Mouse (Mus musculus): ENCODE data around the gene Zmynd12. TPM values are rescaled to one million over a fixed set of nuclear protein-coding genes. Genes with fewer than 3 reads are reported as not detected.

Zmynd12 gene
- polyA plus RNA-seq, 1 experiment from 2014 or later, result not detected

- Histone ChIP-seq H3K4me1 (0 out of 2 replicates have a peak, but pooled peaks cover 9% of the 10 kb centered on the region), H3K4me2 (no peak overlapping the region), H3K36me3 (no peaks in the 10 kb centered on the region), H3K27me3 (no peaks in the 10 kb centered on the region), H3K27ac (no peak overlapping the region), H3K4me3 (no peak overlapping the region), H3K9me3 (no peaks in the 10 kb centered on the region), H3K9ac (no peak overlapping the region)
- WGBS, result 56% methylated on average over 9 of the region's 9 CpGs
- no peak for ATAC-seq (ENCODE audit: insufficient number of reproducible peaks, insufficient read depth, low FRiP score, low TSS enrichment, low read depth)
Observed at GRCm38 (mm10) chr4:119483051-119483450, 60.4 kb downstream of the Zmynd12 start.

- Histone ChIP-seq H3K9me3 (no peaks in the 10 kb centered on the region), H3K27me3 (no peaks in the 10 kb centered on the region), H3K4me1 (0 out of 2 replicates have a peak, but pooled peaks cover 9% of the 10 kb centered on the region), H3K36me3 (no peaks in the 10 kb centered on the region), H3K4me2 (no peak overlapping the region), H3K4me3 (no peak overlapping the region), H3K27ac (no peak overlapping the region), H3K9ac (no peak overlapping the region)
- no peak for ATAC-seq (ENCODE audit: insufficient number of reproducible peaks, insufficient read depth, low FRiP score, low TSS enrichment, low read depth)
- WGBS, result 68% methylated on average over 7 of the region's 7 CpGs
Observed at GRCm38 (mm10) chr4:119484882-119485281, 62.3 kb downstream of the Zmynd12 start.

GRCm38 (mm10) chr4:119489666-119490065 lies 67.1 kb downstream of the Zmynd12 start:
- Histone ChIP-seq H3K4me3 (no peak overlapping the region), H3K27me3 (peaks cover 41% of the 10 kb centered on the region)
- WGBS, result 89% methylated on average over 10 of the region's 10 CpGs

GRCm38 (mm10) chr4:119490806-119491205 lies 68.2 kb downstream of the Zmynd12 start:
- Histone ChIP-seq H3K9me3 (0 out of 2 replicates have a peak, but pooled peaks cover 2% of the 10 kb centered on the region), H3K4me2 (no peak overlapping the region), H3K36me3 (no peaks in the 10 kb centered on the region), H3K4me1 (no peaks in the 10 kb centered on the region), H3K27ac (no peak overlapping the region), H3K27me3 (peaks cover 49% of the 10 kb centered on the region), H3K4me3 (no peak overlapping the region), H3K9ac (no peak overlapping the region)
- ATAC-seq (ENCODE audit: insufficient number of reproducible peaks, insufficient read depth, low FRiP score, low TSS enrichment, low read depth), result no peak
- WGBS, result 68% methylated on average over 3 of the region's 3 CpGs

More at GRCm38 (mm10) chr4:119489666-119490065, 67.1 kb downstream of the Zmynd12 start:
- Histone ChIP-seq H3K4me2 (no peak overlapping the region), H3K36me3 (no peaks in the 10 kb centered on the region), H3K9ac (no peak overlapping the region), H3K9me3 (0 out of 2 replicates have a peak, but pooled peaks cover 2% of the 10 kb centered on the region), H3K4me1 (no peaks in the 10 kb centered on the region), H3K27ac (no peak overlapping the region)
- no peak for ATAC-seq (ENCODE audit: insufficient number of reproducible peaks, insufficient read depth, low FRiP score, low TSS enrichment, low read depth)

GRCm38 (mm10) chr4:119492291-119492932 lies 69.8 kb downstream of the Zmynd12 start, which contains the start of gene Rimkla:
Rimkla (minus strand) TSS chr4:119492628.
- Histone ChIP-seq H3K4me2 (peak within 1 kb of the TSS; percentile 89), H3K4me3 (peak within 1 kb of the TSS; percentile 58), H3K27ac (no peak within 1 kb of the TSS), H3K27me3 (peaks cover 50% of the 10 kb centered on the region), H3K9me3 (0 out of 2 replicates have a peak, but pooled peaks cover 2% of the 10 kb centered on the region), H3K4me1 (no peaks in the 10 kb centered on the region), H3K36me3 (no peaks in the 10 kb centered on the region), H3K9ac (peak within 1 kb of the TSS; percentile 61)
- under 1% methylated on average over 57 of the region's 77 CpGs for WGBS
- peak; percentile 71; the same call in 1 of the 2 replicates for ATAC-seq (ENCODE audit: insufficient number of reproducible peaks, insufficient read depth, low FRiP score, low TSS enrichment, low read depth)

GRCm38 (mm10) chr4:119492933-119493327 lies 70.3 kb downstream of the Zmynd12 start:
- H3K9ac ChIP-seq, result peak overlapping the region; percentile 61; the same call in 1 of the 2 replicates
- no peaks in the 10 kb centered on the region for H3K4me1 ChIP-seq
- 39% methylated on average over 10 of the region's 10 CpGs for WGBS
- no peak for ATAC-seq (ENCODE audit: insufficient number of reproducible peaks, insufficient read depth, low FRiP score, low TSS enrichment, low read depth)
- no peaks in the 10 kb centered on the region for H3K36me3 ChIP-seq
- peak overlapping the region; percentile 58 for H3K4me3 ChIP-seq
- peak overlapping the region; percentile 89 for H3K4me2 ChIP-seq
- H3K27ac ChIP-seq, result no peak overlapping the region
- 0 out of 2 replicates have a peak, but pooled peaks cover 2% of the 10 kb centered on the region for H3K9me3 ChIP-seq
- peaks cover 50% of the 10 kb centered on the region for H3K27me3 ChIP-seq

GRCm38 (mm10) chr4:119498319-119498848 lies 75.8 kb downstream of the Zmynd12 start:
- Histone ChIP-seq H3K27me3 (peaks cover 22% of the 10 kb centered on the region), H3K4me3 (no peak overlapping the region), H3K36me3 (no peaks in the 10 kb centered on the region), H3K4me1 (no peaks in the 10 kb centered on the region), H3K9me3 (no peaks in the 10 kb centered on the region), H3K9ac (no peak overlapping the region), H3K4me2 (no peak overlapping the region), H3K27ac (no peak overlapping the region)
- 57% methylated on average over 5 of the region's 5 CpGs for WGBS
- no peak for ATAC-seq (ENCODE audit: insufficient number of reproducible peaks, insufficient read depth, low FRiP score, low TSS enrichment, low read depth)

- WGBS, result 72% methylated on average over 2 of the region's 2 CpGs
- no peaks in the 10 kb centered on the region for H3K4me1 ChIP-seq
Observed at GRCm38 (mm10) chr4:119511591-119511990, 89.0 kb downstream of the Zmynd12 start.

GRCm38 (mm10) chr4:119512731-119513141 lies 90.1 kb downstream of the Zmynd12 start:
- Histone ChIP-seq H3K4me1 (no peaks in the 10 kb centered on the region), H3K9ac (no peak overlapping the region), H3K9me3 (no peaks in the 10 kb centered on the region), H3K27me3 (no peaks in the 10 kb centered on the region), H3K27ac (no peak overlapping the region), H3K4me3 (no peak overlapping the region), H3K4me2 (no peak overlapping the region), H3K36me3 (no peaks in the 10 kb centered on the region)
- WGBS, result 74% methylated on average over 3 of the region's 3 CpGs
- no peak for ATAC-seq (ENCODE audit: insufficient number of reproducible peaks, insufficient read depth, low FRiP score, low TSS enrichment, low read depth)

More at GRCm38 (mm10) chr4:119511591-119511990, 89.0 kb downstream of the Zmynd12 start:
- Histone ChIP-seq H3K9me3 (no peaks in the 10 kb centered on the region), H3K9ac (no peak overlapping the region), H3K36me3 (no peaks in the 10 kb centered on the region), H3K27me3 (no peaks in the 10 kb centered on the region), H3K4me2 (no peak overlapping the region), H3K4me3 (no peak overlapping the region), H3K27ac (no peak overlapping the region)
- ATAC-seq (ENCODE audit: insufficient number of reproducible peaks, insufficient read depth, low FRiP score, low TSS enrichment, low read depth), result no peak

Other genes with a start within 250 kb of the Zmynd12 start
- gene Zfp691, start 248.6 kb upstream of the Zmynd12 start, polyA plus RNA-seq (2015; fragmentation: Nextera tagmentation; extraction: Ambion mirVana), result 7.3 and 8.5 TPM in 2 replicates
- gene Ermap, start 232.8 kb upstream of the Zmynd12 start, polyA plus RNA-seq (2015; fragmentation: Nextera tagmentation; extraction: Ambion mirVana), result 2.6 and 5.4 TPM in 2 replicates
- gene Svbp, start 227.5 kb upstream of the Zmynd12 start, polyA plus RNA-seq (2015; fragmentation: Nextera tagmentation; extraction: Ambion mirVana), result 199 and 212 TPM in 2 replicates
- not detected in 2 replicates for gene Tmem269, start 204.6 kb upstream of the Zmynd12 start, polyA plus RNA-seq (2015; fragmentation: Nextera tagmentation; extraction: Ambion mirVana)
- gene AU022252, start 190.1 kb upstream of the Zmynd12 start, polyA plus RNA-seq (2015; fragmentation: Nextera tagmentation; extraction: Ambion mirVana), result 33.0 and 40.7 TPM in 2 replicates
- 58.0 and 64.9 TPM in 2 replicates for gene P3h1, start 189.9 kb upstream of the Zmynd12 start, polyA plus RNA-seq (2015; fragmentation: Nextera tagmentation; extraction: Ambion mirVana)
- gene Cldn19, start 167.4 kb upstream of the Zmynd12 start, polyA plus RNA-seq (2015; fragmentation: Nextera tagmentation; extraction: Ambion mirVana), result 0.24 TPM in 1 of 2 replicates, not detected in the other
- gene Ybx1, start 128.2 kb upstream of the Zmynd12 start, polyA plus RNA-seq (2015; fragmentation: Nextera tagmentation; extraction: Ambion mirVana), result 680 and 805 TPM in 2 replicates
- gene Ppih, start 102.3 kb upstream of the Zmynd12 start, polyA plus RNA-seq (2015; fragmentation: Nextera tagmentation; extraction: Ambion mirVana), result 103 and 125 TPM in 2 replicates
- gene Ccdc30, start 7.3 kb upstream of the Zmynd12 start, polyA plus RNA-seq (2015; fragmentation: Nextera tagmentation; extraction: Ambion mirVana), result 5.0 and 6.4 TPM in 2 replicates
- 28.3 and 32.2 TPM in 2 replicates for gene Ppcs, start 394 bp upstream of the Zmynd12 start, polyA plus RNA-seq (2015; fragmentation: Nextera tagmentation; extraction: Ambion mirVana)
- 0.61 and 1.2 TPM in 2 replicates for gene Rimkla, start 69.8 kb downstream of the Zmynd12 start, polyA plus RNA-seq (2015; fragmentation: Nextera tagmentation; extraction: Ambion mirVana)
- 27.1 and 29.6 TPM in 2 replicates for gene Foxj3, start 114.2 kb downstream of the Zmynd12 start, polyA plus RNA-seq (2015; fragmentation: Nextera tagmentation; extraction: Ambion mirVana)
- gene Frg2f1, start 116.7 kb downstream of the Zmynd12 start, polyA plus RNA-seq (2015; fragmentation: Nextera tagmentation; extraction: Ambion mirVana), result 5.1 and 5.7 TPM in 2 replicates
- 2.6 TPM in 1 of 2 replicates, not detected in the other for gene Guca2a, start 214.9 kb downstream of the Zmynd12 start, polyA plus RNA-seq (2015; fragmentation: Nextera tagmentation; extraction: Ambion mirVana)
- gene Guca2b, start 236.1 kb downstream of the Zmynd12 start, polyA plus RNA-seq (2015; fragmentation: Nextera tagmentation; extraction: Ambion mirVana), result 3.5 TPM in 1 of 2 replicates, not detected in the other

Measured in embryonic facial prominence, embryonic 13.5 days (tissue).